Mouse (Mus musculus): ENCODE measurements around the gene Tvp23a. TPM values are rescaled to one million over a fixed set of nuclear protein-coding genes. Genes with fewer than 3 reads are reported as not detected.
A peak's percentile ranks its signal among the peaks of the same experiment; 100 is the strongest.

Tvp23a gene
- polyA plus RNA-seq, 1 experiment from 2014 or later, result 60.3 TPM

- Histone ChIP-seq H3K4me1 (replicated peaks; ENCODE audit: control insufficient read depth, insufficient read depth, low read length) (peaks cover 2% of the 10 kb centered on the region; the same call in 1 of the 2 replicates), H3K27me3 (replicated peaks; ENCODE audit: control insufficient read depth, insufficient read depth, low read length) (no peaks in the 10 kb centered on the region), H3K4me3 (replicated peaks; ENCODE audit: low read length) (no peak overlapping the region), H3K4me2 (ENCODE audit: low read length) (no peak overlapping the region), H3K36me3 (ENCODE audit: control insufficient read depth, insufficient read depth) (no peaks in the 10 kb centered on the region), H3K27ac (ENCODE audit: low read length) (no peak overlapping the region), H3K9me3 (ENCODE audit: control insufficient read depth, low read length) (no peaks in the 10 kb centered on the region), H3K9ac (replicated peaks; ENCODE audit: low read depth, low read length) (no peak overlapping the region)
- no peak for ATAC-seq
- 79% methylated on average over 3 of the region's 3 CpGs for WGBS
Measured at GRCm38 (mm10) chr16:10486993-10487392, 39.8 kb upstream of the Tvp23a start.

GRCm38 (mm10) chr16:10482343-10482742 is 35.2 kb upstream of the Tvp23a start:
- no peak for ATAC-seq
- no peak overlapping the region for H3K4me3 ChIP-seq (replicated peaks; ENCODE audit: low read length)
- H3K4me2 ChIP-seq (ENCODE audit: low read length), result no peak overlapping the region
- no peak overlapping the region for H3K9ac ChIP-seq (replicated peaks; ENCODE audit: low read depth, low read length)
- H3K9me3 ChIP-seq (ENCODE audit: control insufficient read depth, low read length), result no peaks in the 10 kb centered on the region
- no peaks in the 10 kb centered on the region for H3K36me3 ChIP-seq (ENCODE audit: control insufficient read depth, insufficient read depth)
- no peaks in the 10 kb centered on the region for H3K27me3 ChIP-seq (replicated peaks; ENCODE audit: control insufficient read depth, insufficient read depth, low read length)
- H3K4me1 ChIP-seq (replicated peaks; ENCODE audit: control insufficient read depth, insufficient read depth, low read length), result no peaks in the 10 kb centered on the region
- WGBS, result 67% methylated on average over 4 of the region's 4 CpGs
- H3K27ac ChIP-seq (ENCODE audit: low read length), result no peak overlapping the region

GRCm38 (mm10) chr16:10479857-10480256 is 32.7 kb upstream of the Tvp23a start, which contains the start of gene Ciita:
Gene Ciita (plus strand): TSS chr16:10480059.
- H3K4me1 ChIP-seq (replicated peaks; ENCODE audit: control insufficient read depth, insufficient read depth, low read length), result no peaks in the 10 kb centered on the region
- no peaks in the 10 kb centered on the region for H3K27me3 ChIP-seq (replicated peaks; ENCODE audit: control insufficient read depth, insufficient read depth, low read length)
- no peak for ATAC-seq
- 89% methylated on average over 5 of the region's 5 CpGs for WGBS
- no peak within 1 kb of the TSS for H3K27ac ChIP-seq (ENCODE audit: low read length)
- no peak within 1 kb of the TSS for H3K4me3 ChIP-seq (replicated peaks; ENCODE audit: low read length)
- no peaks in the 10 kb centered on the region for H3K9me3 ChIP-seq (ENCODE audit: control insufficient read depth, low read length)
- H3K9ac ChIP-seq (replicated peaks; ENCODE audit: low read depth, low read length), result no peak within 1 kb of the TSS
- no peaks in the 10 kb centered on the region for H3K36me3 ChIP-seq (ENCODE audit: control insufficient read depth, insufficient read depth)
- no peak within 1 kb of the TSS for H3K4me2 ChIP-seq (ENCODE audit: low read length)

GRCm38 (mm10) chr16:10475919-10476318 is 28.8 kb upstream of the Tvp23a start:
- Histone ChIP-seq H3K9ac (replicated peaks; ENCODE audit: low read depth, low read length) (no peak overlapping the region), H3K4me3 (replicated peaks; ENCODE audit: low read length) (no peak overlapping the region), H3K27ac (ENCODE audit: low read length) (no peak overlapping the region), H3K9me3 (ENCODE audit: control insufficient read depth, low read length) (no peaks in the 10 kb centered on the region), H3K4me2 (ENCODE audit: low read length) (no peak overlapping the region), H3K36me3 (ENCODE audit: control insufficient read depth, insufficient read depth) (no peaks in the 10 kb centered on the region), H3K27me3 (replicated peaks; ENCODE audit: control insufficient read depth, insufficient read depth, low read length) (no peaks in the 10 kb centered on the region), H3K4me1 (replicated peaks; ENCODE audit: control insufficient read depth, insufficient read depth, low read length) (no peaks in the 10 kb centered on the region)
- WGBS, result 84% methylated on average over 2 of the region's 2 CpGs
- no peak for ATAC-seq

DNA sequence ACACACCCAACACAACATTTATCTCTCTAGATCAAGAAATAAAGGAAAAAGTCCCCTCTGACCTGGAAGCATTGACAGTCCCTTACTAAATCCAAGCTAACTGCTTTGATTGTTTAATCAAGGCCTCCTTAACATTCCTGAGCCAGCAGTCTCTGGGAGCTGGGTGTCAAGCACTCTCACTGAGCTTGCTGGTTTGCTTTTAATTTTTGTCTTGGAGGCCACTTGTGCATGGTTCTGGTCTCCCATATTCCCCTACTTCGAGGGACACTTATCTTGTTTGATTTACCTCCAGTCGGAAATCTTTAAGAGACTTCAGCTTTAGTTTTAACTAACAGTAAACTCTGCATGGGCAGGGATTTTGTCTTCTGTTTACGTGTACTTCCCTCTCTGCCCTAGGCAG is 27.8 kb upstream of the Tvp23a start:
- no peak overlapping the region for H3K4me2 ChIP-seq (ENCODE audit: low read length)
- no peak for ATAC-seq
- no peak overlapping the region for H3K27ac ChIP-seq (ENCODE audit: low read length)
- no peaks in the 10 kb centered on the region for H3K36me3 ChIP-seq (ENCODE audit: control insufficient read depth, insufficient read depth)
- H3K9ac ChIP-seq (replicated peaks; ENCODE audit: low read depth, low read length), result no peak overlapping the region
- no peaks in the 10 kb centered on the region for H3K4me1 ChIP-seq (replicated peaks; ENCODE audit: control insufficient read depth, insufficient read depth, low read length)
- no peaks in the 10 kb centered on the region for H3K9me3 ChIP-seq (ENCODE audit: control insufficient read depth, low read length)
- no peak overlapping the region for H3K4me3 ChIP-seq (replicated peaks; ENCODE audit: low read length)
- 77% methylated on average over 3 of the region's 3 CpGs for WGBS
- H3K27me3 ChIP-seq (replicated peaks; ENCODE audit: control insufficient read depth, insufficient read depth, low read length), result no peaks in the 10 kb centered on the region

GRCm38 (mm10) chr16:10471950-10472349 is 24.8 kb upstream of the Tvp23a start:
- H3K4me1 ChIP-seq (replicated peaks; ENCODE audit: control insufficient read depth, insufficient read depth, low read length), result peaks cover 3% of the 10 kb centered on the region; the same call in 1 of the 2 replicates
- H3K9me3 ChIP-seq (ENCODE audit: control insufficient read depth, low read length), result no peaks in the 10 kb centered on the region
- no peak overlapping the region for H3K9ac ChIP-seq (replicated peaks; ENCODE audit: low read depth, low read length)
- H3K4me3 ChIP-seq (replicated peaks; ENCODE audit: low read length), result no peak overlapping the region
- H3K36me3 ChIP-seq (ENCODE audit: control insufficient read depth, insufficient read depth), result no peaks in the 10 kb centered on the region
- H3K4me2 ChIP-seq (ENCODE audit: low read length), result no peak overlapping the region
- no peaks in the 10 kb centered on the region for H3K27me3 ChIP-seq (replicated peaks; ENCODE audit: control insufficient read depth, insufficient read depth, low read length)
- H3K27ac ChIP-seq (ENCODE audit: low read length), result no peak overlapping the region
- 93% methylated on average over 3 of the region's 3 CpGs for WGBS
- ATAC-seq, result no peak

DNA sequence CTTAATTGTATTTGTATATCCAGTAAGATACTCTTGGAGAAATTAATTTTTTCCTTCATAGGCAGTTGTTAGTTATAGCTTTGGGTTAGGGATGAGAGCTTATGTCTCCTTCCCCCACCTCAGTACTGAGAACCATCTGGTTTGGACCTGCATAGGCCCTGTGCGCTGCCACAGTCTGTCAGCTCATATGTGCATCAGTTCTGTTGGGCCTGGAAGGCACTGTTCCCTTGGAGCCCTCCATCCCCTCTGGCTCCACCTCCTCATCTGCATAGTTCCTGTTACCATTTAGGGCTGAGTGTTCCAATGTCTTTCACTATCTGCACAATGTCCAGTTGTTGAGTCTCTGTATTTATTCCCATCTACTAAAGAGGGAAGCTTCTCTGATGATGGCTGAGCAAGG is 21.0 kb upstream of the Tvp23a start:
- no peak overlapping the region for H3K4me2 ChIP-seq (ENCODE audit: low read length)
- H3K9me3 ChIP-seq (ENCODE audit: control insufficient read depth, low read length), result no peaks in the 10 kb centered on the region
- peaks cover 3% of the 10 kb centered on the region; the same call in 1 of the 2 replicates for H3K4me1 ChIP-seq (replicated peaks; ENCODE audit: control insufficient read depth, insufficient read depth, low read length)
- H3K27ac ChIP-seq (ENCODE audit: low read length), result no peak overlapping the region
- H3K9ac ChIP-seq (replicated peaks; ENCODE audit: low read depth, low read length), result no peak overlapping the region
- H3K27me3 ChIP-seq (replicated peaks; ENCODE audit: control insufficient read depth, insufficient read depth, low read length), result no peaks in the 10 kb centered on the region
- WGBS, result 75% methylated on average over 1 of the region's 1 CpGs
- H3K4me3 ChIP-seq (replicated peaks; ENCODE audit: low read length), result no peak overlapping the region
- peak; percentile 80 for ATAC-seq
- H3K36me3 ChIP-seq (ENCODE audit: control insufficient read depth, insufficient read depth), result no peaks in the 10 kb centered on the region

GRCm38 (mm10) chr16:10467391-10468107 is 20.4 kb upstream of the Tvp23a start:
- Histone ChIP-seq H3K27me3 (replicated peaks; ENCODE audit: control insufficient read depth, insufficient read depth, low read length) (no peaks in the 10 kb centered on the region), H3K4me3 (replicated peaks; ENCODE audit: low read length) (no peak overlapping the region), H3K4me2 (ENCODE audit: low read length) (no peak overlapping the region), H3K27ac (ENCODE audit: low read length) (no peak overlapping the region), H3K9ac (replicated peaks; ENCODE audit: low read depth, low read length) (no peak overlapping the region), H3K4me1 (replicated peaks; ENCODE audit: control insufficient read depth, insufficient read depth, low read length) (peaks cover 3% of the 10 kb centered on the region; the same call in 1 of the 2 replicates), H3K36me3 (ENCODE audit: control insufficient read depth, insufficient read depth) (no peaks in the 10 kb centered on the region), H3K9me3 (ENCODE audit: control insufficient read depth, low read length) (no peaks in the 10 kb centered on the region)
- WGBS, result 25% methylated on average over 11 of the region's 11 CpGs
- no peak for ATAC-seq

- Histone ChIP-seq H3K36me3 (ENCODE audit: control insufficient read depth, insufficient read depth) (no peaks in the 10 kb centered on the region), H3K27ac (ENCODE audit: low read length) (no peak overlapping the region), H3K9me3 (ENCODE audit: control insufficient read depth, low read length) (no peaks in the 10 kb centered on the region), H3K4me2 (ENCODE audit: low read length) (no peak overlapping the region), H3K4me1 (replicated peaks; ENCODE audit: control insufficient read depth, insufficient read depth, low read length) (peaks cover 3% of the 10 kb centered on the region; the same call in 1 of the 2 replicates), H3K4me3 (replicated peaks; ENCODE audit: low read length) (no peak overlapping the region), H3K27me3 (replicated peaks; ENCODE audit: control insufficient read depth, insufficient read depth, low read length) (no peaks in the 10 kb centered on the region), H3K9ac (replicated peaks; ENCODE audit: low read depth, low read length) (no peak overlapping the region)
- 30% methylated on average over 4 of the region's 4 CpGs for WGBS
- ATAC-seq, result no peak
Measured at GRCm38 (mm10) chr16:10465011-10465681, 18.0 kb upstream of the Tvp23a start.

Data from forebrain, embryonic 16.5 days (tissue).